Mouse (Mus musculus) adrenal gland, postnatal 36 days (tissue): Measurements from ENCODE around the gene Prkcb. TPM values are rescaled to one million over a fixed set of nuclear protein-coding genes. Genes with fewer than 3 reads are reported as not detected.
A peak's percentile ranks its signal among the peaks of the same experiment; 100 is the strongest.

Experiments
- DNase-seq, 2 experiments: peaks; one replicate each; pipeline ENCODE4 v3.0.0; 2021; ENCODE audit warnings: mixed read lengths in 1 of 2
- total RNA-seq, 2 experiments: library from RNA; stranded (reverse); gene quantifications; 2 replicates each; pipeline ENCODE4 v1.2.3; 2021

Prkcb gene
- total RNA-seq, 2 experiments from 2014 or later: 10.5 to 15.5 TPM

DNA sequence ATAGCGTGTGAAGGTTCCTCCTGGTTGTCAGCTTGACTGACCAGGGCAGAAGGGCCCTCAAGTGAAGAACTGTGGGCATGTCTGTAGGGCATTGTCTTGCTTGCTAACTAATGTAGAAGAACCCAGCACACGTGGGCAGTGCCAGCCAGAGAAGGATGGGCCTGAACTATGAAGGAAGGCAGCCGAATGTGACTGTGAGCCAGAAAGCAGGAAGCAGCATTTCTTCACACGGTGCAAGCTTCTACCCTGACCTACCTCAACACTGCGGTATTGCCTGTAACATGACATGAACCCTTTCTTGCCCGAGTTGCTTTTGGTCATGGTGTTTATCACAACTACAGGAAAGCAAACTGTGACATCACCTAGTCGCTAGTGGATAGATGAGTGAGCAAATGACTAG is 113.5 kb downstream of the Prkcb start:
- DNase-seq: no peak

GRCm38 (mm10) chr7:122403343-122403742 is 114.8 kb downstream of the Prkcb start:
- no peak for DNase-seq

DNA sequence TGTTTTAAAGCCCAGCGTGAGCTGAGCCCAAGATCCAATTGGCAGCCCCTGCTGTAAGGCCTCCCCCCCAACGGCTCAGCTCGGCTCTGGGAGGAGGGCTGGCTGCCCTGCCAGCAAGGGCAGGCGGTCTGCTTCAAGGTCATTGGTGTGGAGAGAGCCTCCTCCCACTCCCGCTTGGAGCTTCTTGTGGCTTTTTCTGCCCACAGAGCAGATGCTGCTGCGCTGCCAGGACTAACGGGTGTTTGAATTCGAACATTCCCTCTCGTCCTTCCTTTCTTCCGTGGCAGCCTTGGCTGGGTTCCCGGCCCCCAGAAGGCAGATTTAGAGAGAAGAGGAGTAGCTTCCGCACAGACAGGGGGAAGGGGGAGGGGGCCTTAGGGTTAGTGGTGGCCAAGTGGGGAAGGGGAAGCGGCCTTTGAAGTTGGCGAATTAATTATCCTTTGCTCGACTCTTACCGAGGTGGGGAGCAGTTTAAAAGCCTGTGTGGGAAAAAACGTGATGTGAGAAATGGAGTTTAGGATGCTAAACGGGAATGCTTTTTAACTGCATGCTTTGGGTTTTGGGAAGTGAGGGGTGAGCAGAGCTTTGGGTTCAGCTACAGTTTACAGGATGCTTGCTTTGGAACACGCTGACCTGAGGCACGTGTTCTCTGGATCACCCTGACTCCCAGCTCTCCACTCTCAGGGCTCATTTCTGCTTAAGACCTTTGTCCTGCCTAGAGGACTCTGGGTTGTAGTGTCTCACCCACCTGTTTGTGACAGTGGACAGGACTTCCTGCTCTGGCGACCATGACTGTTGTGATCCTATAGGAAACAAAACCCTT is 116.2 kb downstream of the Prkcb start:
- DNase-seq: peak; percentile 70 to 71

DNA sequence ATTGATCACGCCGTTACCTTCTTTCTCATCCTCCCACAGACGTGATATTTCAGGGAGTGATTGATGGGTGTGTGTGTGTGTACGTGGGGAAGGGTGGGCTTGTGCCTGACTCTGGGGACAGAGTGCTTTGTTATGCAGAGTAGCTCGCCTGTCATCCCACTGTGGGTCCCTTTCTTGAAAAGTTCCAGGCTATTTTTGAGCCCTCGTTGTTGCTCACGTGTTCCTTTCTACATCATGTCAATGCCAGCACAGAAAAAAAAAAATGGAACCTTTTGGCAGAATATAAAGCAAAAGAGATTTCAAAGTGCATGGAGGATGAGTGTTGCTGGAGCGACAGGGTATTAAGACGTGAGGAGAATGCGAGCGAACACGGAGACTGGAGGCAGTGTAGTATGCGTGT is 118.1 kb downstream of the Prkcb start:
- no peak for DNase-seq

DNA sequence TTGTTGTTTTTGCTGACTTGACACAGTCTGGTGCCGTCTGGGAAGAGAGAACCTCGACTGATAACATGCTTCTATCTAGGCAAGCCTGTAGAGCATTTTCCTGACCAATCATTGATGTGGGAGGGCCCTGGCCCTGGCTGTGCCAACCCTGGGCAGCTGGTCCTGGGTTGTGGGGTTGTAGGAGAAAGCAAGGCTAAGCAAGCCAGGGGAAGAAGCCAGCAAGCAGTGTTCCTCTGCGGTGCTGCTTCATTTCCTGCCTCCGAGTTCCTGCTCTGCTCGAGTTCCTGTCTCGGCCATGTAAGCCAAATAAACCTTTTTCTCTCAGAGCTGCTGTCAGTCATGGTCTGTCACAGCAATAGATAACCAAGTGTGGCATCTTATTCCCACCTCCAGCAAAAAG is 121.4 kb downstream of the Prkcb start:
- no peak for DNase-seq

DNA sequence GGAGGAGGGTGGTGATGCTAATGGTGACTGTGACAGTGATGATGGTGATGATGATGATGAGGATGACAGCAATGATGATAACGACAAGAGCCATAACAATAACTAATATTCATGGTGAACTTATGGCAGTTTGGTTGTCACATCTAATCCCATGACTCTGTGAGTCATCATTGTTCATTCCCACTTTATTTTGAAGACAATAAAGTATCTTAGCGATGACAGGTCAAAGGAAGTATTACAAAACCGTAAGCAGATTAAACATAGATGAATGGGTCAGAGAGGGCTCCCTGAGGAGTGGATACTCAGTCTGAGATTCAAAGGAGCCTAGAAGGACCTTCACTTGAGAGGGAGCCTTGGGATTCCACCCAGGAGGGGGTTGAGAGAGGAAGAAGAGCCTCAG is 122.3 kb downstream of the Prkcb start:
- no peak for DNase-seq

- DNase-seq: no peak
These were observed 124.7 kb downstream of the Prkcb start for GRCm38 (mm10) chr7:122413231-122413630.

- no peak for DNase-seq
These were observed 125.6 kb downstream of the Prkcb start for GRCm38 (mm10) chr7:122414146-122414545.

GRCm38 (mm10) chr7:122414608-122415007 is 126.1 kb downstream of the Prkcb start:
- no peak for DNase-seq

DNA sequence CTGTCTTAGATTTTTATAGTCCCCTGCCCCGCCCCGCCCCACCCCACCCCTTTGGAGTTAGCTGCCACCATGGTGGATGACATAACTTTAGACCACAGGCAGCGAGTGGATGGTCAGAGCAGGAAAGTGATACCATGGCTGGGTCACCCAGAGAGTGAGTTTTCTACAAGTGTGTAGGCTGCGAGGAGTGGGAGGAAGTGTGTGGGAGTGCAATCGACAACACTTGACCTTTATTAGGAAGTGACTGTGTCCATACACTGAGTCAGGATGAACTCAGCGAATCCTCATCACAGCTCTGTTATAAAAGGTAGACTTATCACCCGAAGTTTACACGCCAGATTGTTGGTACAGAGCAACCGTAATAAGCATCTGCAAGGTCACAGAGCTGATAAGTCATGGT is 126.8 kb downstream of the Prkcb start:
- DNase-seq: no peak

DNA sequence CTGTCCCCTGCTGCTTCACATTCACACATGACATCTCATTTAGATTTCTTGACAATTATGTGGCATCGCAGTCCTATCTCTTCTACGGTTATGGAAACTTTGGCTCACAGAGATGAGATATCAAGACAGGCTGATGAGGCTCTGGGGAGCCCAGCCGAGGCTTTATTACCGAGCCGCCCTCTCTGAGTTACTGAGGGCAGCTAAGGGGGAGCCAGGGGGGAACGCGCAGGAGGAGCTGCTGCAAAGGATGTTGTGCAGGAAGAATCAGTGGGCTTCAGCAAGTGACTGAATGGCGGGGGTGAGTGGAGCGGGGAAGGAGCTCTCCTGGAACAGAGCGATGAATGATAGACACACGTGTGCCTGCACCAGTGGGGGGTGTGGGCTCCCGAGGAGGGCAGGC is 127.4 kb downstream of the Prkcb start:
- DNase-seq: no peak

DNA sequence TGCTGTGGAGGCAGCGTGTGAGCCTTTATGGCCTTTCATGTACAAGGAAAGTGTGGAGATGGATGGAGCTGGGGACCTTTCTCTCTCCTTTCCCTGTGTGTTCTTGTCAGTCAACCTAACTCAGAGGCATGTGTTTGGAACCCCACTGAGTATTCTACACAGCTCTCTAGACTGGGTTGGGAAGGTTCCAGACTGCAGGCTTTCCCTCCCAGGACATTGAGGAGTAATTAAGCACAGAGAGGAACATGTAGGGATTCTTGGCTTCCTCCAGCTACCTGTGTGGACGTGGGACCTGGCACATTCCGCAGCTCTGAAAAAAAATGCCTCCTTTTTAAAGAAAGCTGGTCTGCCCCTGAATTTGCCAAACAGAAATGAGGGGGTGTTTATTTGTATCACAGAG is 130.0 kb downstream of the Prkcb start:
- no peak for DNase-seq

- DNase-seq: no peak
These were observed 135.3 kb downstream of the Prkcb start for GRCm38 (mm10) chr7:122423816-122424215.

GRCm38 (mm10) chr7:122429134-122429533 is 140.6 kb downstream of the Prkcb start:
- DNase-seq: no peak

DNA sequence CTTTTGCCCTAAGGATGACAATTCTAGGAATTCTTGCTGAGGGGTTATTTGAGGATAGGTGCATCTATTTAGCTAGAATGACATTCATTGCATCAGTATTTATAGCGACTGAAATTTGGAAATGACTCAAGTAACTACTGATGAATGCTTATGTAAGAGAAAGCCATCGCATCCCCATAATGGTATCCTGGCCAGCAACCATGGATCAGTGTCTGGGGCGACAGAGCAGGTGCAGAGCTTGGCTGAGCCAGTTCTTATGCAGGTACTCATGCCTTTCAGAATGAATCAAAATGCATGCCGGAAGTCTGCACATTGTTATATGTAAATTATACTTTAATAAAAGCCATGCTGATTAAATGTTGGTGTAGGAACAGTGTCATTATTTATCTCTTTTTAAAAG is 143.8 kb downstream of the Prkcb start:
- no peak for DNase-seq

- DNase-seq: no peak
These were observed 144.8 kb downstream of the Prkcb start for GRCm38 (mm10) chr7:122433377-122433776.

GRCm38 (mm10) chr7:122434941-122435340 is 146.4 kb downstream of the Prkcb start:
- DNase-seq: no peak

GRCm38 (mm10) chr7:122435561-122435960 is 147.0 kb downstream of the Prkcb start:
- no peak for DNase-seq

GRCm38 (mm10) chr7:122437390-122437789 is 148.8 kb downstream of the Prkcb start:
- DNase-seq: peak in 1 of 2 experiments; percentile 6

GRCm38 (mm10) chr7:122445056-122445455 is 156.5 kb downstream of the Prkcb start:
- peak in 1 of 2 experiments; percentile 32 for DNase-seq

DNA sequence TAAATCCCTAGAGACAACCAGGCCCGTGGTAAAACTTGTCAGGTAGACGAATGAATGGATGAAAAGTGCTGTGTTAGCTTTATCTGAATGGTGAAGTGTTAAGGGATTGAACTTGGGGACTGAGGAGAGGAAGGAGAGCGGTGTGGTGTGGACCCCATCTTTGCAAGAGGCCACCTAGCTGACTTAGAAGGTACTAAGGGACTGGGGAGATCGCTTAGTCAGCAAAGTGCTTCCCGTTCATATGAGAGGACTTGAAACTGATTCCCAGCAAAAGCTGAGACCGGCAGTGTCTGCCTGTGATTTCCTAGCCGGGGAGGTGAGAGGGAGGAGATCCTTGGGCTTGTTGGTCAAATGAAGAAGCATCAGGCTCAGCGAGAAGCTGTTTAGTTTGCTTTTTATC is 164.1 kb downstream of the Prkcb start:
- DNase-seq: no peak

DNA sequence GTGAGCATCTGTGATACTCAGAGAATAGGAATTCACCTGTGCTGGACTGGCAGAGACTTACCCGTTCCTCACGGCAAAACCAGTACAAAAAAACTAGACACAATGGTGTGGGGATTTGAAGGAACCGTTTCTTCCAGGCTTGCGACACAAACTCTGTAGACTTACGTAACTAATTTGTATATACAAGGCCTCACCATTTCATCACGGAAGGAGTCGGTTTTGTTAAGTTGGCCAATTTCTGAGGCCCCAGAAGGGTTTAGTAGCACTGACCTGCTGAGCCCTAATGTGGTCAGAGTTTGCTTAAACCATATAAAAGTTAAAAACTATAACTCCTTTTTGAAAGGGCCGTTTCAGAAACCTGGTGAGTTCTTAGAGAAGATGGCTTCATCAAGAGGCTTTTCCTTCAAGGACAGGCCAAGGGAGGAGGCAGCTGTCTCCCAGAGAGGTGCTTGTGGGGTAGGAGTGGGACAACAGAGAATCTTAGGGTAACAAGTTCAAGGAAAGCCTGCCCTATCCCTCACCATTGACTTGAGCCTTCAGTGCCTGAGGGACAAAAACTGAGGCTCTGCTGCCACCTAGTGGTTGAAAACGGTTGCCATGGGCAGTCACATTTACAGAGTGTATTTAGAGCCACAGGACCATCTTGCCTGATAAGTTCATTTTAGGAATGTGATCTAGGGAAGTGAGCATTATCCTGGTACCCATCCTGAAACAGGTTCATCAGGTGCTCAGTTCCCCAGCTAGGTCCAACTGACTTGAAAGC is 170.8 kb downstream of the Prkcb start:
- peak; percentile 84 to 87 for DNase-seq

DNA sequence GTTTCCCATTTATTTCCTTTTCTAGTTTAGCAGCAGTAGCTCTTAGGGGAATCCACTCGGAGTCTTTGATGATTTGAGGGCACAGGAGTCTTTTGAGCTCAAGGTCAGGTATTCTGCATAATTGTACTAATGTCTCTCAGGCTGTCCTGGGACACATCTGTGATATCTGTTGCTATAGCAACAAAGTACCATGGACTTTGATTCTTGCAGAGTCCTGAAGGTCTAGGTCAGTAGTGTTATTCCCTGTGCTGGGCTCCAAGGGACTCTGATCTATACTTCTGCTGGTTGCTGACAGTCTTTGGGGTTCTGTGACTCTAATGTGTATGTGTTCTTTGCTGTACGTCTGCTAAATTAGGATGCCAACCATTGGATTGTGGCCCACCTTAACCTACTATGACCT is 171.5 kb downstream of the Prkcb start:
- no peak for DNase-seq
